Mouse (Mus musculus): ENCODE data around the gene Dcst1.
A peak's percentile ranks its signal among the peaks of the same experiment; 100 is the strongest.

The Dcst1 gene

DNA sequence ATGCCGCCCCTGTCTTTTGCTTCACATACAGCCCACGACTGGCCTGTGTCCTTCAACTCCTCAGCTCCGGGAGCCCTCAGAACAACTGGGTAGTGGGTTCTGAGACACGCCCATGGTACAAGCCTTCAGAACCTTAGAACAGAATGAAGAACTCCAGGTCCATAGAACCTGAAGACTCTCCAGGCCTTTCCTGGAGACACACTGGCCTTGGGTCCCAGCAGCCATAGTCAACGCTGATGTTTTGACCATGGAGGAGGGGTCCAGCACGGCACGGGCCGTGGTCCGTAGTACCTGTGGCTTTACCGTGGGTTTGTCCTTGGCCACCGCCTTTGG is at the start of gene Dcst1:
Gene Dcst1 (minus strand): TSS at position 101 of the 333 bp plus-strand sequence.
- no peak for DNase-seq

DNA sequence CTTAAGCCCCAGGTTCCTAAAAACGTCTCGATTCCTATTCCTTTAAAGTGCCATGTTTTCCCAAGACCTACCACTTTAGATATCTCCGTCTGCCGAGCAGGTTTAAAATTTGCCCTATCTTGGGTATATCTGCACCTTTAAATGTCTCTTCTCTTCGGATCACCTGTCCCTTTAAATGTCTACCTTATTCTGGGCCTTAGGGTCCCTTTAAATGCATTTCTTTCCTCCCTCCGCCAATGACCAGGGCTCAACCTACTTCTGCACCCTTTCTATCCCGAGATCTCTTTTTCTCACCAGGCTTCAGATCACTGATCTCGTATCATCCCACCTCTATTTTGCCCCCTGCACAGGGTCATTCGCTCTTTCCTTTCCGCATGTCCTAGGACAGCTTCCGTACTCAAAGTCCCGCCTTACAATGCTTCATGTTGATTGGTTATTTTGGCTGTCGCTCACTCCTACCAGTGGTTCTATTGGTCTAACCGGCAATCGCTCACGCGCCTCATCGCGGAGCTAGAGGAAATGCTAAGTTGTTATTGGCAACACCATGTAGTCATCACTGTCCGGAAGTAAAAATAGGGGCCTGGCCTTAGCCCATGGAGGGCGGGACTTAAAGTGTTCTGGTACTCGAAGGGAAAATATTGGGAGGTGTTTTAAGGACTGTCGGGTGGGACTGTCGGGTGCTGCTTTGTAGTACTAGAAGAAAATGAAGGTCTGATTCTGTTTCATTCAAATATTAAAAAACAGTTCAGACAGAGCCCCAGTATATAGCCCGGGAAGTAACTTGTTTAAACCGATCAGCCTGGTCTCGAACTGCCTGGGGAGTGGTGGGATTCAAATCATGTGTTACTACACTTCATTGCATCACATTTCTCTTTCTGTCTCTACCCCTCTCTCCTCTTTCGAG is 46.7 kb upstream of the Dcst1 start, which contains the start of gene Flad1:
Gene Flad1 (minus strand): TSS at position 381 of the 904 bp plus-strand sequence.
- DNase-seq: peak; percentile 99

DNA sequence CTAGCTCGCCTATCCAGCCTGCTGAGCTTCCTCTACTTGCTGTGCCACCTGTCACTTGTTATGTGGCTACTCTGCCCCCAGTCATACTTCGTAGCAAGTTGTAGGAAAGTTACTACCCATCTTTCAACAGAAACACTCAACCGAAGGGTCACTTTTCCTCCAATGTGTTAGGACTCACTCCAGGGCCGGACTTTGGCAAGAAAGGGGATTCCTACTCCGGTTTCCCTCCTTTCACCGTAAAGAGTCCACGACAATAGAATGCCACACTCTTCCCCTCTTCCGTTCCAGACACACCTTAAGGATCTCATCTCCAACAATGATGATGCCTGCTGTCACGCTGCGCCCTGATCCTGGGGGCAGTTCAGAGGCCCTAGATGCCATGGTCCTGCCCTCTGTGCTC is 45.8 kb upstream of the Dcst1 start:
- DNase-seq: no peak

DNA sequence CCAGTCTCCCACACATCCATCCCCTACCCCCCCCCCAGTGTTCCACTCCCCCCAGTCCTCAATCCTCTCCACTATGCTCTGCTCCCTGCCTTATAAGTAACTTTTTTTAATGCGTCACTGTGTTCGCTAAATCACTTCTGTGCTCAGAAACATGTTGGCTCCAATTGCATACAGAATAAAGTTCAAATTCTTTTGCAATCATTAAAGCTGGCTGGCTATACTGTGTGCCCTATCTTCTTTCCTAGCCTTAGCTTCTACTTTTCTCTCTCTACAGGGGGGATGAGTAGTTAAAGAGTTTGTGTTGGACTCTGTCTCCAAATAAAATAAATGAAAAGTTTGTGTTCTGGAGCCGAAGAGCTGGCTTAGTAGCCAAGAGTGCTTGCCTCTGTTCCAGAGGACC is 44.6 kb upstream of the Dcst1 start:
- DNase-seq: no peak

DNA sequence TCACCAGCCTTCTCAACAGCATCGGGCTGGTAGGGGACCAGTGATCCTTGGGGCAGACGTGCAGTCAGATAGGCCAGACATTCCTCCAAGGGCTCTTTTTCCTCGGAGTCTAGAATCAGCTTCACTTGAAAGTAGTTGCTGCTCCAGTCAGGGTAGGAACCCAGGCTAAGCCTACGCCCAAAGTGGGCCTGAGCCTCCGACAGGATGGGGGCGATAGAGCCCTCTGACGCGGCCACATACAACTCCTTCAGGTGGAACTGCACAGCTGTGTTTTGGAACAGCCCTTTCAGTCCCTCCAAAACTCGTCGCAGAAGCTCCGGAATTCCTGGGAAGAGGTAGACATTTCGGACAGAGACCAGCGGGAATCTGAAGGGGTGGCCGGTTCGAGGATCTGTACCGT is 43.4 kb upstream of the Dcst1 start:
- DNase-seq: no peak

DNA sequence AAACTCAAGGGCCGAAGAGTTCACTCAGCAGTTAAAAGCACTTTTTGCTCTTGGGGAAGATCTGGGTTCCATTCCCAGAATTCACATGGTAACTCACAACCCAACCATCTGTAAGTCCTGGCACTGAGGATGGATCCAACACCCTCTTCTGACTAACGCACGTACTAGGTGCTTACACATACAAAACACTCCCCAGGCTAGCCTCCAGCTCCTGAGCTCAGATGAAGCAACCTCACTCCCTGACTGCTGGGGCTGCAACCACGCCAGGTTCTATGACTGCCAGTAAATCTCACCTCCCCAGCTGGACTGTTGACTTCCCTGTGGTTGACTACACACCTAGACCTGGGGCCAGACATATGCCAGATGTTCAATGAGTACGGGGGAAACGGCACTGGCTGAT is 41.8 kb upstream of the Dcst1 start:
- DNase-seq: no peak

DNA sequence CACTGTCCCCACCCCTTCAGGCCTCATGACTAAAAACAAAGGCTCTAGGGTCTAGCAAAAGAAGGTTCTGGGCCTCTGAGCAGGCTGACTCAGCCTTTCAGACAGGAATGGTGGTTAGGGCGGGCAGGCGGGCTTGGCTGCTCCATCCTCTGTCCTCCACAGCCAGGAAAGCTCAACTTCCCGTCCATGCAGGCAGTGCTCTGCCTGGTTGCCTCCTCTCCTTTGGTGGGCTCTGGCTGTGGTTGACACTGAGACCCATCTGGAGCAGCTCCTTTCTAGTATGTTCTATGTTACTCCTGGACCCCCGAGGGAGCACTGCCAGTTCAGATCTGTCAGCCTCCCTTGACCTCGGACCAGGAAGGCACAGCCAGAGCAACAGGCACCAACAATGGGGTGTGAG is 37.6 kb upstream of the Dcst1 start, which contains the start of gene Lenep:
Gene Lenep (minus strand): TSS at position 101 of the 400 bp plus-strand sequence.
- DNase-seq: no peak

DNA sequence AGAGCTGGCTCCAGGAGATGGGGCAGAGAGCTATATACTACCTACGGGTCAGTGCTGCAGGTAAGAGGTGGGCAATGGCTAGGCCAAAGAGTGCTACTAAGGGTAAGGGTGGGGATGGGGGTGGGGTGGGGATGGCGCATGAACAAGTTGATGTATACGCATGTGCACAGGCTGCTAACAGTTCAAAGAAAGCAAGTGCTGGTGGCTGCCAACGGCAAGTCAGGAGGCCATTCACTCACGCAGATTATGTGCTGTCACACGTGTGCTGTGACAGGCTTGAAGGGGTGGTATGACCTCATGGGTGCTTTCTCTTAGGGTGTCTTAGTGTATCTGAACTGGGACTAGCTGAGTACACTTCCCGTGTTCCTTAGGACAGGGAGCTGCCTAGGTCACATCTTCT is 36.3 kb upstream of the Dcst1 start:
- no peak for DNase-seq

DNA sequence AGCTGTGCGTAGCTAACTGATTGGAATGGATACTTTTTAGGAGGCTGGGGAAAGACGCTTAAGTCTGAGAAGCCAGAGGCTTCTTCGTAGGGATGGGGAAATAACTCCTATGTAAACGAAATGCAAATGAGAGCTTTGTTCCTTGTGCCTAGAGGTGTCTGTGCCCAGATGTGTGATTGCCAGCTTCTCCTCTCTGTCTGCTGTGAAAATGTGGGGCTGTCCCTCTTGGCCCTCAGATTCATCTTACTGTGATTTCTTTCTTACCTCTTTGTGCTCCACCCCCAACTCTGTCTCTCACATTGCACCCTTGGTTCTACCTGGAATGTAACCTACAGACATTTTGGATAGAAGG is 31.6 kb upstream of the Dcst1 start:
- DNase-seq: no peak

DNA sequence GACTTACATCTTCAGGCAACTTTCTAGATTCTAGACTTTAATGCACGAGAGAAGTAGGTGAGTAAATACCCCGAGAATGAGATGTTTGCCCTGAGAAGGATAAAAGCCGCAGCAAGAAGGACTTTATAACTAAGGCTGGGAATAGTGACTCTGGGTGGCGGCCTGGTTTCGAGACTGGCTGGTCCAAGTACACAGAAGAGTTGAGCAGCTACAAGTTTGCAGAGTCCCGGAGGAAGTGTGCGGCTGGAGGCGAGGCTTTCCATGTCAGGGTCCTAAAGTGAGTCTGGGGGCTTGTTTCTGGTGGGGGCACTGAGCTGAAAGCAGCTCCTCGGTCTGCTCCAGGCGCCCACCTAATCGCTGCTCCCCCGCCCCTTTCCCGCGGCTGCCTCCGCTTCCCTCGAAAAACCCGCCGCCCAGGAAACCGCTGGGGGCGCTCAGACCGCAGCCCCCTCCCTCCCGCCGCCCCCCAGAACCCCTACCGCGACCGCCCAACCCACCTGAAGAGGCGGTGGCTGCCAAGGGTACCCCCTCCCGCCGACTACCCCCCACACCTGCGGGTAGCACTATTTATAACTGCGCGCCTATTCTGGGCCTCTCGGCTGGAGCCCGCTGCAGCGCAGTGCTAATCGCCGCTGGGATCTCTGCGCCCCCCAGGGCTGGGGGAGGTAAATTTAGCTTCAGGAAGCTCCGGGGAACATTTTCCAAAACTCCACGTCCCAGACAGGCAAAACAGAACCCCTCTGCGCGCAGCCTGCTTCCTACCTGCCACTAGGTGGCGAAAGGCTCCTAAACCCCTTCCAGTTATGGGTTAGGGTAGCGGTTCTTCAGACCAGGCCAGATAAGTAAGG is 31.0 kb upstream of the Dcst1 start:
- DNase-seq: peak; percentile 74 to 77

DNA sequence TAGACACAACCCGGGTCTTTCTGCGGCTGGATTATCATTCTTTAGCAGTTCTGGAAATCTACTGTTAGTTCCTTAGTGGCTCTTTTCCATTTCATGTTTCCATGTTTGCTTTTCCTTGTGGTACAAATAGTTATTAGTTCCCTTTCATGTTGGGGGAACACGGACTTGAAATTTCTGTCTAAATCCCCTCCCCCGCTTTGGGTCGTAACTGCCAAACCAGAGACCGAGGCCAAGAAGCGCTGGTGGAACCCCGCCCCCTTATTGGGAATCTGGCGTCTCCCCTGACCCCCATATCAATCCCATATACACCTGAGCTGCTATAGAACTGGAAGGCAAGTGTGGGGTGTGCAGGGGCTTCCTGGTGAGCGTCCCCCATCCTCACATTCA is 30.4 kb upstream of the Dcst1 start:
- no peak for DNase-seq

DNA sequence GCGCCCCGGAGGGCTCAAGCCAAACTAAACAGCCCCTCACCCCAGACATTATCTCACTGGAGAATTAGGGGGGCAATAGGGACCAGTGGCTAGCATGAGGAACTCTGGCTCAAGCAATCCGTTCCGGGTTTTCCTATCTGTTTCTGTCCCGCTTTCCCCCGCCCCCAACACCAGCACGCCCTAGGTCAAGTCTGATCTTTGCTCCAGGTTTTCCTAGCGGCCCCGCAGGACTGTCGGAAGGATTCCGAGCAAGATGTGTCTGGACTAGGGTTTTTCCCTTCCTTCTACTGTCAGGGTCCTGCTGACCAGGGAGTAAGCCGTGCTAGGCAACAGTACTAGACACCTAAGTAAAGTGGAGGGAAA is 29.8 kb upstream of the Dcst1 start:
- peak; percentile 89 to 90 for DNase-seq

DNA sequence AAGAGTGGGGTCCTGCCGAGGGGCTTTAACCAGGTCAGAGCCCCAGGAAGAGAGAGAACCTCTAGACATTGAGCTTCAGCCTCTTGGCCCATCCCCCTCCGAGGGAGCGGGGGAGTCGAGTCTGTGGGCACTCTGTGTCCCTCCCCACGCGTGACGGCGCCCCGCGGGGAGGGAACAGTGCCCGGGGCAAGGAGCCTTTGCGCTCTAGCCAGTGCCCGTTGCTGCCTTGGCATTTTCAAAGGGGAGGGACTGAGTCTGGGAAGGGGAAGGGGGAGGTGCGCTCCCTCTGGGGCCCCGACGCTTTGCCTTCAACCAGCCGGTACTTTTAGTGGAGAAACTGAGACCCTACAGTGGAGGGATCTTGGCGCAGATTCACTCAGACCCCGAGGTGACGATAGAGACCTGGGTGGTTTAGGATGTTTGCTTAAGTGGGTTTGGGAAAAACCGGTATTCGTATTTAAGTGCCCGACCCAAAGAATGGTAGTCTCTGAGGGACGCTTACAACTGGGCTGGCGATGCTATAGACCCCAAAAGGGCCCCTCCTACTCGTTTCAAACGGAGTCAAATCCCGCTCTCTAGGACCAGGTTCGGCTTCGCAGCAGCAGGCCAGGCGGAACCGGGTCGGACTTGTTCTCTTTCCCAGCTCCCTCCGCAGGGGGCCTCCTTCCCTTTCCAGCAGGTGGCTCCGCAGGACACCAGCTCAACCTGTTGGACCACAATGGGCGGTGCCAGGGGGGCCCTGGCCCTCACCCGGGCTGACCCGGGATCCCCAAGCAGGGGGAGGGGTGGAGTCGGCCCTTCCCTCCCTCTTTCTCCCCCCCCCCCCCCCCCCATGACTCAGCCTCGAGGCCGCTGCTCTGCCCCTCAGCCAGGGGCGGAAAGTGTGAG is 29.2 kb upstream of the Dcst1 start, which contains the start of gene Zbtb7b:
Gene Zbtb7b (minus strand): TSS at position 771 of the 888 bp plus-strand sequence.
- peak; percentile 90 to 94 for DNase-seq

DNA sequence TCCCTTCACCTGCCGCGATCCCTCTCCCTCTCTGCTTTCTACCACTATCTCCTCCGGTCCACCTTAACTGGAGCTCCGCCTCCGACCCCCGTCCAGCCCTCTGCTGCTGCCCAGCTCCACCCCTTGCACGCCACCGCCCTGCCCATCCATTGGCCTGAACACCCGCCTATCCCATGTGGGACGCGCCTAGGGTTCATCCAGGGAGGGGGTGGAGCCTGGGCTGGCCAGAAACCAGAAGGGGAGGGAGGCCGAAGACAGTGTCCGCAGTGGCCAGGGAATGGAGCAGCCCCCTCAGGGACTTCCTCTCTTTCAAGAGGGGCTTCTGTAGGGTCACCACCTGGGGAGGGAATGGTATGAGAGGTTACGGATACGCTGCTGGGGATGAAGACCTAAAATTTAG is 28.6 kb upstream of the Dcst1 start:
- DNase-seq: peak; percentile 99 to 100

DNA sequence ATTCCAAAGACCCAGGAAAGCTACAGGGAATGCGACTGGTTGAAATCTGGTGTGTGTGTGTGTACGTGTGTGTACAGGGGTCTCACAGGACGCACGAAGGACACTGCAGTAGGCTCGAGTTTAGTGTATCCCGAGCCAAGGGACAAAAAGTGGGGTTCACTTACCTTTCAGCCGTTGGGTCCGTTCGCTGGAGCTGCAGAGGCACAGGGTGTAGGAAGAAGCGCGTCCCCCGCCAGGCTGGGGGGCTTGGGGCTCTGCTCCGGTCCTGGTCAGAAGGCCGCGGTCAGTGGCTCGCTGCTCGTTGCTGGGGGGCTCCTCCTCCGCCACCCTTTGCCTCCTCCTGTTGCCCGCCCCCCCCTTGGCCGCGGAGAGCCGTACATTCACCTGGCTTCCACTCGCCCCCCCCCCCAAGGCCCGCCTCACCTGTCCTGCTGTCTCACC is 27.8 kb upstream of the Dcst1 start:
- peak; percentile 59 to 64 for DNase-seq

DNA sequence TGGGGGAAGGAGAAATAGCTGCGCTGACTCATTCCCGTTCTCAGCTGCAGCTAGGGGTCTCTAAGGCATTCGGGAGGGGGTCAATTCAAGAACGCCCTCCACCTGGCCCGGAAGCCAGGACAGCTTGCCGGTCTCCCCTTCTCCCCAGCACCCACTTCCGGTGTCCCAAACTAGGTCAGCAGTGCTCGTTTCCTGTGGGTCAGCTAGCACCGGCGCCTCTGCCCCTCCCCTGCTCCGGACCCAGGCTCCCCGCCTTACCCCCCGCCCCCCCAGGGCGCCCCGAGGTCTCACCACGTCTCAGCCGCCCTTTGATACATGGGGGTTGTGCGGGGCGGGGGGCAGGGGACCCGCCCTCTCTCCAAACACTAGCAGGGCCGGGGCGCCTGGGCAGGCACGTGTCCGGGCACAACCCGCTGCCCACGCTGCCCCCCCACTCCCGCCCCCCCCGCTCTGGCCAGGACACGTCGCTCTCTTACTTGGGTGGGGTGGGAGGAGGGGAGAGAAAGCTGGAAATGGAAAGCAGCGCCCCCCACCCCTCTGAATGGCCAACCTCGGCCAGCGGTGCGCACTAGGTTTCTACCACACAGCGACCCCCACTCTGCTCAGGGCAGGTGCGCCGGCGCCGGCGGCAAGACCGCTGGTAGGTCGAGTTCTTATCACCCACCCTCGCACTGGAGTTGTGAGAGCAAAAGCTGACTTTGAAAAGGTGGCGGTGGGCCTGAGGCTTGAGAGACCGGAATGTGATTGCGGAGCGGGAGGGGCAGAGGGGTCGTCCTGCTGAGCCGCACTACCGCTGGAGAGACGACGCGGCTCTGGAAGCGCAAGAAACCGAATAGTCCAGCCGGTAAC is 26.8 kb upstream of the Dcst1 start:
- DNase-seq: peak; percentile 70 to 80

DNA sequence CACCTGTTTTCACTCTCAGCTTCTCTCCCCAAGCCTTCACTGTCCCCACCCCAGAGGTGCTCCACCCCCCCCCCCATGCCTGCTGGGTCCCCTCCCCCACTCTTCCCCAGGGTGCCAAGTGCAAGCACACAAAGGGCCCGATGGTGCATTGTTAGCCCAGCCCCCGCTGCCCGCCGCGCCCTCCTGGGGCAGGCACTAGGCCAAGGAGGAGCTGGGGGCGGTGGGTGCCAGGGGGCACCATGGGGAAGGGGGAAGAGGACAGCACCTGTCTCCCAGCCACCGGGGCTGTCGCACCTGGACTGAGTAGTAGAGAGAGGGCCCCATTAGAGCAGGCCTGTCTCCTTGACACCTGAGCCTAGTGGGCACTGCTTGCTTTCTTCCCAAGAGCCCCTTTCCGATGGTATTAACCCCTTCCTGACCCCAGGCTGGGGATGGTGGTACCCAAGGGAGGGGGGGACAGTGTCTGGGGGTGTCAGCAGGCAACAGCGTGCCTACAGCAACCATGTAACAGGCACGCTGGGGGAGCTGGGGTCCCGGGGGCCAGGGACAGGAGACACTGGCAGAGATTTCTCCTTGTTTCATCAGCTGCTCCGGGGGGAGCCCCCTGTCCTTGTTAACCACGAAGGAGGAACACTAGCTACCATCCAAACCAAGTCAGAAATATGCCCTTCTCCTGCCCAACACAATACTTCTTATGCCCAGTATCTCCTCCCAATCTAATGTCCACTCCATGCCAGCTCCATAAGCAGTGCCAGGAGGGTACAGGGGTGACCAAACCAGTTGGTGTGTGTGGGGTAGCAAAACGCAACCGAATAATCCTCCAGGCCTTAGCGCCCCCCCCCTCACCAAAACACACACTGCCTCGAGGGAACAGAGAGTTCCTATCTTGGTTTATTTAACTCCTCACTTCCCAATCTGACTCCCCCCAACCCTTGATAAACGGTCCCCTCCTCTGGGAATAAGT is 25.9 kb upstream of the Dcst1 start:
- peak in 1 of 2 experiments; percentile 45 for DNase-seq

DNA sequence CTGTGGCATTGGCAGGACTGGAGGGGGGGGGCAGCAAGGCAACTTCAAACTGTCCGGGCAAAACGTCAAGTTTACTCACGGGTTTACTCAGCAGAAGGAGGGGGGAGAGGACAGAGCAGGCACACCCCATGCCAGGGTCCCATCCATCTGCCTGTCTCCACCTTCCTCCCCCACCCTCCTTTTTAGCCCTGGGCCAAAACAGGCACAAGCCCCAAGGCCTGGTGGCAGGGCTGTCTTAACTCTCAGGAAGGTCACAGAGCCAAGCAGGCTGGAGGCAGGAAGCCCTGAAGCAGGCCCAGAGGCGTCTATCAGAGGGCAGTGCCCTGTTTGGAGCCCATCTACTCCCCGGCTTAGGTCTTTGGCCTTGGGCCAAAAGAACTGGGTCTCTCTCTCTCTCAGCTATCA is 25.1 kb upstream of the Dcst1 start:
- peak; percentile 51 to 58 for DNase-seq

DNA sequence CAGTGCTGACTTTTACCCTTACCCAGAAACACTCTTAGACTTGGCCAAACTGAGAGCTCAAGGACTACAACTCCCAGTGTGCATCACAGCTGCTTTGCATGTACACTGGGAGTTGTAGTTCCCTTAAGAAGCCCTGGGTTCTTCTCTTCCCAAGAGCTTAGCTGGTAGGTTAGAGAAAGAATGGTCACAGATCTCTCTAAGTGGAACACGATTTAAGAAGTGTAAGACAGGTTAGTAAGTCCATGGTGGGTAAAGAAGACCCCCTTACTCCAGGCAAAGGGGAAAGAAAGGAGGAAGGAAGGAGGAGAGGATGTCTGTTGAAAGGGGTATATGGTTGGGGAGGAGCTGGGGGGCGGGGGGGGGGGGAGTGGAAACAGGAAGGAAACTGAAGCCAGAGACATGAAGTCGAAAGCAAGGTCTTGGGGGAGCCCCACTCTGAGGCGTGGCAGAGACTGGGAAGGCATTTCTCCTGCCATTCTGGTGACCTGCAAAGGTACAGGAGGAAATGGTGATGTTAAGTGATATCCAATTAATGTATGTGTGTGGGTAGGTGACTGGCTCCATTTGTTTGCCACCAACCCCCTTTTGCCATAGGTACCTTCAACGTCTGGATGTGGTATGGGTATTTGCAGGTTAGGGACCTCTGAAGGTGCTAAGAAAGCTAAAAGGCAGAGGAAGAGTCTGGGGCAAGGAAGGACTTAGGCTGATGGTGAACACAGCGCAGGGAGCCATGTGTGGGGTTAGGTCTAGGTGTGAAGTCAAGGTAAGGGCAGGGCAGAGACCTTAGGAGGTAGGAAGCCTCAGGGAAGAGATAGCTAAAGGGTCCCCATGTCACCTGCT is 24.1 kb upstream of the Dcst1 start:
- DNase-seq: peak in 1 of 2 experiments; percentile 40
